Mouse (Mus musculus) embryo, embryonic 11.5 days (tissue): ENCODE measurements around the gene Ncoa3.

Experiments
- DNase-seq: peaks from one replicate; pipeline ENCODE4 v3.0.0-alpha.2; 2012; ENCODE audit warnings: low read depth, low spot score

The Ncoa3 gene

GRCm38 (mm10) chr2:166102893-166103292 is 110.5 kb downstream of the Ncoa3 start:
- DNase-seq: no peak

GRCm38 (mm10) chr2:166105911-166106310 is 113.5 kb downstream of the Ncoa3 start:
- no peak for DNase-seq

- no peak for DNase-seq
Observed at GRCm38 (mm10) chr2:166106631-166107030, 114.2 kb downstream of the Ncoa3 start.

GRCm38 (mm10) chr2:166107911-166108310 is 115.5 kb downstream of the Ncoa3 start:
- no peak for DNase-seq

GRCm38 (mm10) chr2:166108326-166108725 is 115.9 kb downstream of the Ncoa3 start:
- peak; percentile 77 for DNase-seq

DNA sequence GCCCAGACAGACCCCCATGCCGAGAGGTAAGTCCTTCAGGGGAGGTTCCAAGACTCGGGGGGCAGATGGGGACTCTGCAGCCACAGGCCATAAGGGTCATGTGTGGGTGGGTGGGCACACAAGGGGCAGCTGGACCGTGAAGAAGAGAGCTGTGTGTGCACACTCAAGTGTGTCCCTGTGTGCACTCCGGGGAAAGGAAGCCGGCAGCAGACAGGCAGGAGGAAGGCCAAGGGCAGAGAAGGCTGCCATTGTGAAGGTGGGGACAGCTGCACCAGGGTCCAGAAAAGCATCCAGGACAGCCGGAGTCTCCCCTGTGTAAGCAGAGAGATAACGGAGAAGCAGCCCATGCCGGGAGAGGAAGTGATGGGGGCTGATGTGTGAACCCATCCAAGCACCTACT is 118.3 kb downstream of the Ncoa3 start:
- DNase-seq: no peak

DNA sequence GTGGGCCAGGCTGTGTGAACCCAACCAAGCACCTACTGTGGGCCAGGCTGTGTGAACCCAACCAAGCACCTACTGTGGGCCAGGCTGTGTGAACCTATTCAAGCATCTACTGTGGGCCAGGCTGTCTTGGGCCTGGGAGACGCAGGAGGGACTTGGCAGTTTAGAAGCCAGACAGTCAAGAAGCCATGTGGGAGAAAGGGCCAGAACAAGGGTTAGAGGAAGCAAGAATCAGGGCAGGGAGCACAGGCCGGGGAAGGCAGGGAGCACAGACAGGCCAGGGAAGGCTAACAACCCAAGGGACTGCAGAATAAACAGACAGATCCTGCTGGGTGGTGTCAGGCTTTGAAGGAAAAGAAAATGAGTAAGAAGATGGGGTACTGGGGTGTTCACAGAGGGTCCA is 118.8 kb downstream of the Ncoa3 start:
- no peak for DNase-seq

DNA sequence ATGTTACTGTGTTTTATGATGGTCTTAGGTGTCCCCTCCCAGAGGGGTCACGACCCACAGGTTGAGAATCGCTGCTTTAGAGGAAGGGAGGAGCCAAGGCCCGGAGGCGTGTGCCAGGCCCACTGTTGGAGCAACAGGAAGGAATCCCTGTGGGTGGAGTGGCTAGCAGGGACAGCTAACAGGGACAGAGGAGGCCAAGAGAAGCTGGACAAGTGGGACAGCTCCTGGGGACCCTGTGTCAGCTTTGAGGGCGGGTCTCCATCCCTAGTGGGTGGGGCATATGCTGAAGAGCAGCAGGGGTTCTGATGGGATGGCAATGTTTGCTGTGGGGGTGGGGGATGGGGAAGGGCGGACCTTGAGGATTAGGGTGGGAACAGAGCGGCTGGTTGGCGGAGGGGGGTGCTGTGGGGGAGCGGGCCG is 119.4 kb downstream of the Ncoa3 start:
- no peak for DNase-seq

DNA sequence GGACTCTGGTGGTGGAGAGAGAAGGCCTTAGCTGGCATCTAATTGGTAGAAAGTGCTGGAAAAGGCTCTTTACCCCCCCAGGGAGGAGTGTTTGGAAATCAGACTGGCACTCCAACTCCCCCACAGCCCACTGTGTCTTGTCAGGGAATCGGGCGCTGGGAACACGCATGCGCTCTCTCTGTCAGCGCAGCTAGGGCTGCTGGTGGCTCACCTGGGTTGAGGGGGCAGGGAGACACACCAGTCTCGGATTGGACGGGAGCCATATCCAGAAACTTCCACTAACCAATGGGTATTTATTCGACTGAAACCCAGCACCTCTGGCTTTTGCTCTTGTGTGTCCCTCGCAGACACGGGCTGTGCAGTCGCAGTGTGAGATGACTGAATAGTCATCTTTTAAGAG is 120.5 kb downstream of the Ncoa3 start:
- no peak for DNase-seq

DNA sequence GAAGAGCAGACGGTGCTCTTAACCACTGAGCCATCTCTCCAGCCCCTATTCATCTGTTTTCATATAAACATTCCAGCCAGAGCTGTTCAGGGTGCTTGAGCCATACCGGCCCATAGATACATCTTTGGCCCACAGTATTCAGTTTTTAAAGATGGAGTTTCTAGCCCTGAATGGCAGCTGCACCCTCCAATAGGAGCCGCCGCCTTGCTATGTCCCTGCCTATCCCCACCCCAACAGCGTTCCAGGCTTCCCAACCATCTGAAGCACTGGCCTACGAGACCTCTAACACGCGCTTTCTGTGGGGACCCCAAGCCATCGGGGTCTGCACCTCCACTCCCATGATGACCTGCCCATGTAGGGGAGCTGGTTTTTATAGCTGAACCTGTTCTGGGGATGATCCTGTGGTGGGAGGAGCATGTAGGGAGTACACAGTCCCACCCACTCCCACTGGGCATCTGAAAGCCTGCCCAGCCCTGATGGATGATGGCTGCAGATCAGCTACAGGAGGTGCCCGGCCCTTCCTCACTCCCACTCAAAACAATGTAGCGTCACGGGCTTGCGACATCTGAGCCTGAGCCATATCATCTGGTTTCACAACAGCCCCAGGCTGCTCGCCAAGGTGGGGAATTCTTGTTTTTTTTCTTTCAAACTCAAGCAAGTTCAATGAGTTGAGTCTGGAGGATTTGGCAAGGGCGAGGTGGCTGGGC is 123.3 kb downstream of the Ncoa3 start:
- DNase-seq: no peak

GRCm38 (mm10) chr2:166116278-166116608 is 123.8 kb downstream of the Ncoa3 start:
- DNase-seq: no peak

DNA sequence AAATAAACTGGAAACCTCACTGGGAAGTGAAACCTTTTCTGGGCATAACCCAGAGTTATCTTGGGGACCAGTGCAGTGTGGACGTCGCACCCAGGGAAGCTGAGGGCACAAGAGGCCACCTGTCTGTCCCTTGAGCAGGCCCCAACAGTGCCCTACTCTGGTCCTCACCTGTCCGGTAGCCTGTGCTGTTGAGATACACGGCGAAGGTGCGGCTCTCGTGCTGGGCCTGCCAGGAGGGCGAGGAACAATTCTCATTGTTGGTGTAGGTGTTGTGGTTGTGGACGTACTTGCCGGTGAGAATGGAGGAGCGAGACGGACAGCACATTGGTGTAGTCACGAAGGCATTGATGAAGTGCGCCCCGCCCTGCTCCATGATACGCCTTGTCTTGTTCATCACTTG is 124.3 kb downstream of the Ncoa3 start:
- DNase-seq: no peak

GRCm38 (mm10) chr2:166119992-166120391 is 127.6 kb downstream of the Ncoa3 start:
- DNase-seq: no peak

- no peak for DNase-seq
Observed at GRCm38 (mm10) chr2:166121681-166122355, 129.4 kb downstream of the Ncoa3 start.

- DNase-seq: no peak
Observed at GRCm38 (mm10) chr2:166122781-166123180, 130.3 kb downstream of the Ncoa3 start.
